Mouse (Mus musculus): ENCODE measurements at regions not wholly inside any gene's neighbourhood (a gene's known extent, or its start where the extent isn't known, plus 50 kb on each side); places are given as distances from the start of the nearest gene placed in this dataset.

GRCm38 (mm10) chr7:138609605-138610004 is 212.1 kb upstream of the Tcerg1l start:
- TF ChIP-seq CTCF (IDR thresholded peaks at IDR 0.05; ENCODE audit: insufficient read depth, low read length) (no peak), POLR2A (IDR thresholded peaks at IDR 0.05; ENCODE audit: borderline replicate concordance, extremely low read depth, low read depth, low read length) (no peak)

Data from lung, adult 2 months (tissue).